Mouse (Mus musculus): ENCODE measurements at regions not wholly inside any gene's neighbourhood (a gene's known extent, or its start where the extent isn't known, plus 50 kb on each side); places are given as distances from the start of the nearest gene placed in this dataset.

DNA sequence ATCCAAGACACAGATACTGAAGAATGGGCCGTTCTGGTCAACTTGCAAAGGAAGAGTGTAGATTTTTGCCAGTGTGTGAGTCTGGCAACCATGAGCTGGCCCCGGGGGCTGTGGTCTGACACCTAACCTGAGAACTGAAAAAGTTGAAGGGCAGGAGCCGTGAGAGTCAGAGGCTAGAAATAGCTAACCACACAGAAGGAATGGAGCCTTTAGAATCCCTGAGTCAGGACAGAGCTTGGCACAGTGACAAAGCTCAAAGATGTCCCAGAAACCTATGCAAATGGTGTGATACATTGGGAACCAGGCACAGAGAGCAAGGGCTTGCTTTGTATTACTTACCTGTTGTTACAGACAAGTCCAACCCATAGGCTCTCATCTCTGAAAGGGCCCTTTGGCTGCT is 157.9 kb upstream of the Prok2 start:
- TF ChIP-seq CTCF (IDR thresholded peaks at IDR 0.05) (no peak), POLR2A (IDR thresholded peaks at IDR 0.05; ENCODE audit: insufficient read depth, low read depth, low read length) (no peak), EP300 (IDR thresholded peaks at IDR 0.05; ENCODE audit: insufficient read depth, low read depth, low read length) (no peak)
